Mouse (Mus musculus) skeletal muscle tissue, adult 2 months (tissue): ENCODE data around the gene Ltb.

Source experiments
- DNase-seq: peaks from one replicate; pipeline ENCODE4 v3.0.0-alpha.2; 2012; ENCODE audit warnings: low read depth, low spot score

Gene Ltb

DNA sequence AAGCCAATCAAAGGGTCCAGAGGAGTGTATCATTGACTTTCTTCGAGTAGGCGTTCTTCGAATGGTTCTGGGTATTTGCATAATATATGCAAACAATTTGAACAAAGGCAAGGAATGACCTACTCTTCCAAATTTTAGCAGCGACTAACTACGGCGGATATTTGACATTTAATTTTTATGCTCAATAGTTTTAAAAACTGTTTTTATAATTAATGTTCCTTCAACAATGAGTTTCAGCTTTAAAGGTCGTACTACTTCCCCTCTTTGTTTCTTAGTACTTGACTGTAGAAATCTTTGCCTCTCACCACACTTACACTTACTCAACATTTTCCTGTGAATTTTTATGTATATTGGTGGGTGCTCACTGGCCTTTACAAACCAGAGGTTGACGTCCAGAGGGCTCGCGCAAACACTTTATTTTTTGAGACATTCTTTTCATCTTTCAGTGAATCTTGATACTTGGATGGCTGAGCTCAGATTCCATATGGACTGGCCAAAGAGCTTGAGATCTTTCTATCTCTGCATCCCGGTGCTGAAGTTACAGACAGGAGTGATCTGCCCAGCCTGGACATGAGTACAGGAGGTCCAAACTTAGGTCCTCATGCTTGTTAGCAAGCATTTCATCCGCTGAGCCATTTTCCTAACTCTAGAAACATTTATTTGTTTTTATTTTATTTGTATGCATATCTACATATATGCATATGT is 28.6 kb upstream of the Ltb start:
- DNase-seq, result no peak

DNA sequence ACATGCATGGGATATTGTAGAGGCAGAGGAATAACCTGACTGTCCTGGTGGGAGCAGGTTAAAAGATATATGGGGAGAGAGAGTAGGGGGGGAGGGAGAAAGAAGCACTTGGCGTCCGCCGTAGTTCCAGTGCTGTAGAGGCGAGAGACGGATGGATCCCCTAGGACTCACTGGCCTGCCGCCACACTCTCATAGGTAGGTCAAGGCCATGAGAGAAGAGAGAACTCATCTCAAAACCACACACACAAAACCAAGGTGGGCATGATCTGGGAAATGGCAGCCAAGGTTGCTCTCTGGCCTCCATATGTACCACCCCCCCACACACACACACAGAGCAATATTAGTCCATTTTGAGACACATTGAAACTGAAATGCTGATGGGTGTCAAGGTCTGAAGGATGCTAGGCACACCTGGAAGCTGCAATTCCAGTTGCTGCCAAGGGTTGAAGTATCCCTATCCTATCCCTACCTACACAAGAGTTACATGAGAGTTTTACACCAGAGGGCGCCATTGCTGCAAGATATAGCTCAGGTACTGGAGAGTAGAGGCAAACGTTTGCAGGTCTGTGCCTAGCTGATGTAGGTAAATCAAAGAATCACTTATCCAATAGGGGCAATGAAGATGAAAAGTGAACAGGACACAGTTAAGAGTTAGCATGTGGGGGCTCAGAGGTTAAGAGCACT is 27.7 kb upstream of the Ltb start:
- no peak for DNase-seq

DNA sequence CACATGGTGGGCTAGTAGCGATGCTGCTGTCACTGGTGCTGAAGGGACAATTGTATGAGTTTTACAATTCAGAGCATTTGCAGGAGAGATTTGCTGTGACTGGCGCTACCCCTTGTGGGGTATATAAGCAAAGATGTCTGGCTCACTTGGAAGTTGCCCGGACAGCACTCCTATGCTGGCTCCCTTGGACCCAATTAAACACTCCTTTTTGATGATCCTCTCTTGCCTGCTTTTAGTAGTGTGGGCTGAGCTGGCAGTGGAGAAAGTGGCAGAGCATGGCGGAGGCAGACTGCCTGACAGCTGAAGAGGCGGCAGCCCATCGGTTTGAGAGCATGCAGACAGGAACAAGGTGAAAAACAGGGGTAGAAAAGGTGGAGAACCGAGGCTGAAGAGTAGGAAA is 26.4 kb upstream of the Ltb start:
- DNase-seq, result no peak

DNA sequence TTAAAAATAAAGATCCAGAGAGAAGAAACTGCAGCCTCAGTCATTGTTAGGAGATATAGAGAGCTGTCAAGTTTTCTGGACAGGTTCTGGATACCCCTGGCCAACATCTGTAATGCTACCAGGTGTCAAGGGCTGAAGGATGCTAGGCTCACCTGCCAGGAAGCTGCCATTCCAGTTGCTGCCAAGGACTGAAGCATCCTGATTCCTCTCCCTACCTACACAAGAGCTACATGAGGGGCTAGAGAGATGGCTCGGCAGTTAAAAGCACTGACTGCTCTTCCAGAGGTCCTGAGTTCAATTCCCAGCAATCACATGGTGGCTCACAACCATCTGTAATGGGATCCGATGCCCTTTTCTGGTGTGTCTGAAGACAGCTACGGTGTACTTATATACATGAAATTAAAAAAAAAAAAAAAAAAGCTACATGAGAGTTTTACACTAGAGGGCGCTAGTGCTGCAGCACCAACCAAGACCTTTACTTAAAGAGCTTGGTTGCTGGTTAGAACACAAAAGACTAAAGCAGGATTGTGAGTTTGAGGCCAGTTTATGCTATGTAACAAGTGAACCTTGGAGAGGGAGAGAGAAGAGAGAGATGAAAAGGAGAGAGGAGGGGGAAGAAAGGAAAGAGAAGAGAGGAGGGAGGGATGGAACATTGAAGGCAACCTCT is 25.6 kb upstream of the Ltb start:
- DNase-seq, result no peak

DNA sequence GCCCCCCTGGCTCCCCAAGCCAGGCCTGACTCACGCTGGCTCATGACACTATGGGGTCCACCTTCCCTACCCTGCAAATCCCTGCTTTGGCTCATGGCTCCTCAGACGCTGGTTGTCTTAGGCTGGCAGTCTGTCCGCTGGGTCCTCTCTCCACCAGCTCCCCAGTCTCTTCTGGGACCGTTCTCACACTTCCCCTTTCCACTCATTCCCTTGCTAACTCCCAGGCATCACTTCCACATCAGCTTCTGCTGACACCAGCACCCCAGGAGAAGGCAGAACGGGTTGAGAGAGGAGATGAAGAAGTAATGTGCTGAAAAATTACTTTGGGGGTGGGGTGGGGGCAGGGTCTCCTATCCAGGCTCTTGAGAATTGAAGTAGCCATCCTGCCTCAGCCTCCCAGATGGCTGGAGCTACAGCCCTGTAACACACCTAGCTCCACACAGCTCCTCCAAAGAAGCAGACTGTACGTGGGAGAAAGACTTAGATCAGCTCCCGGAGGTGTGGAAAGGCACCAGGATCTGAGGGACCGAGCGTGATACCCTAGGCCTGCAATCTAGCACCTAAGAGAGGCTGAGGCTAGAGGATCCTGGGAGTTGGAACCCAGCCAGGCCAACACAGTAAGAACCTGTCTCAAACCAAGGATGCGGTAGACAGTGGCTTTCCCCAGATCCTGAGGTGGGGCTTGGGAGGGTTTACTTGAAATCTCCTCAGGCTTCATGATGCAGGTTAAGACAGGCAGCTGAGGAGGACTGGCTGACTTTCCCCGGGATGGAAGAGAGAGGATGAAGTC is 21.6 kb upstream of the Ltb start:
- DNase-seq, result no peak

DNA sequence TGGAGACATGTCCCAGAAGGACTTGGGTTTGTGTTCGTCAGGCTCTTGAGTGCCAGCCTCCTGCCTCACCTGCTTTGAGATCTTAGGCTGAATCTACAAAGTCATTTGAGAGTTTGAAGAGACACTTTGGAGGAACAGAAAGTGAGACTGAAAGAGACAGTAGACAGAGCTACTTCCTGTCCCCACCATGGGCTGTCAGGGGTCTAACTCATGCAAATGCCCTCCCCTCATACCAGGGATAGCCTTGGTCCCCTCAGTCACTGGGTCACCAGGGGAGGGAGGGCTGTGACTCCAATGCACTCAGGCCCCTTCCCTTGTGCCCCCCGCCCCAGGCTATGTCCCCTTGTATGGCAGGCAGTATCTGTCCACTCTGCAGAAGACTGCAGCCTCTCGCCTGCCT is 20.9 kb upstream of the Ltb start:
- no peak for DNase-seq

DNA sequence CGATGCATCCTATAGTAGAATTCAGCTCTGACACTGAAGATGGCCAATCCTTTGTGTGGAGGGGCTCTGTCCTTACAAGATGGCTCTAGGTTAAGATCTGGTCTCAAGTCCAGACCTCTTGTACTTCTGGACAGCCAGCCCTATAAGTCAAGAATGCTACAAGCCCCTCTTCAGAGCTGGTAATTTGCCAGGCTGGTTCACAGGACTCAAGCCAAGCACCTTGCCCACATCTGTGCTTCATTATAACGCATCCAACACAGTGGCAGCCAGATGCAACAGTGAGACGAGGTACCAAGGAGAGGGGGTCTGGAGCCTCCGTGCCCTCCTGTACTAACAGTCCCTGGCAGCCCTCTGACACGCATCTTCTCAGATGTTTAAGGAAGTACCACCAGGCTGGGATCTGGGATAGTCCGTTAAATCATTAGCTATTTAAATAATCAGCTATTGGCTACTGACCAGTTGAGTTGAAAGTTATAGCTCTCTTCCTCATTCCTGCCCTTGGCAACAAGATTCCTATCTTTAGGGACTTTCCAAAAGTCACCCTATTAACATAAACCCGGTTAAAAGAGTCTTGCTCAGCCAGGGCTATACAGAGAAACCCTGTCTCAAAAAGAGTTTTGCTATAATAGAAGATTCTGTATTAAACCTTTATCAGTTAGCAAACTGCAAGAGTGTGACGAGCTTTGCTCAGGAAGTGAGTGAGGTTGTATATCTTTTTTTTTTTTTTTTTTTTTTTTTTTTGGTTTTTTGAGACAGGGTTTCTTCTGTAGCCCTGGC is 19.9 kb upstream of the Ltb start:
- no peak for DNase-seq

DNA sequence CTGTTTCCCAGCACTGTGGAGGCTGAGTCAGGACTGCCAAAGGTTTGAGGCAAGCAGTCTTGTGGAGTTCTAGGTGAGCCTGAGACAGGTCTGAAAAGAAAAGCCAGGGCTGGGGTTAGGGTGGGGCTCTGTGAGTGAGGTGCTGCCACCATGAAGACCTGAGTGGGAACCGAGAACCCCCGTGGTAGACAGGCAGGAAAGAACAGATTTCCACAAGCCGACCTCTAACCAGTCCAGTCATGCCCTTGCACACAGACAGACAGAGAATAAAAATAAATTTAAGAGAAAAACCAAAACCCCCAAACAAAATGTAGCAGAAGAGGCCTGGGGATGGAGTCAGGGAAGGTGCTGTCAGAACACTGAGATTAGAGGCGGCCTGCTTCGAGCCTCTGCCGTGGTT is 18.9 kb upstream of the Ltb start:
- DNase-seq, result no peak

DNA sequence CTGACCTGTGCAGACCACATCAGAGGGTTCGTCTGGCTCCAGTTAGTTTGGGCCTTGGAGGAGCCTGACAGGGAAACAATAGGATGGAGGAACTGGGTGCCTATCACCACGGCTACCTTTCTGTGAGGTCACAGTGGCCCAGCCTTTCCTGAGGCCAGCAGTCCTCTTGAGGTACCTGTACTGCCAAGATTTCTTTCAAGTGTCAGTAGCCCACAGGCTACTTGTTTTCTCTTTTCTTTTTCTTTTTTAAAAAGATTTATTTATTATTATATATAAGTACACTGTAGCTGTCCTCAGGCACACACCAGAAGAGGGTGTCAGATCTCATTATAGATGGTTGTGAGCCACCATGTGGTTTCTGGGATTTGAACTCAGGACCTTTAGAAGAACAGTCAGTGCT is 18.3 kb upstream of the Ltb start, which contains the start of gene Aif1:
Gene Aif1, minus strand, starts transcription at position 101 of the 400 bp plus-strand sequence.
- DNase-seq, result no peak

DNA sequence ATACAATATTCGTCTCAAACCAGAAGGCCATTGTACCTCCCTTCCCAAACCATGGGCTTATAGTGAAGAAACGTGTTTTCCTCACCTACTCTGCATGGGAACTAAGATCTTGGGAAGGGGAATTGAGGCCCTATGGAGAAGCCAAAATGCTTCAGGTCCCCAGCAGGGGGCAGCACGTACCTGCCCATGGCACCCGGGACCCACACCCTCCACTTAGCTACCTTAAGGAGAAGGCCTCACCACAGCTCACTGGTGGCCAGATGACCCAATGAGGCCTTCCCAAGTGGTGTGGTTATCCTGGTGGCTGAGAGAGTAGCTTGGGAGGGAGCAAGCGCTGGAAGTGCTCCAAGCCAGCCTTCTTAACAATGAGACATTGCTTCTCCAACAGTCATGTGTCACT is 15.7 kb upstream of the Ltb start:
- DNase-seq, result peak; percentile 67

DNA sequence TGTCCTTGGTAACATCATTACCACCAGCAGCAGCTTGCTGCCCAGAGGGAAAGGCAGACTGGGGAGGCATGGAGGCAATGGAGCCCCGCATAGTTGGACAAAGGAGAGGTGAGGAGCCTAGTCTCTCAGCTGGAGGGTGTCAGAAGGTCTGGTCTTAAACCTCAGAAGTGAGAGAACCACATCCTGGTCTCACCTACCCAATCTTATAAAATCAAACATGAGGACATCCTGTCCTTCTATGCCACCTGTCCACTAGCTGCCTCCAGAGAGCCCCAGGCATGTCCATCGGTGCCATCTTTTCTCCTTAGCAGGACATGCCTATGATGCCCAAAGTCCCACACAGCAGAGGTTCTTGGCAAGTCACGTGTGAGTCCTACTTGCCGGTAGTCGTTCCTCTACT is 14.1 kb upstream of the Ltb start:
- DNase-seq, result no peak

DNA sequence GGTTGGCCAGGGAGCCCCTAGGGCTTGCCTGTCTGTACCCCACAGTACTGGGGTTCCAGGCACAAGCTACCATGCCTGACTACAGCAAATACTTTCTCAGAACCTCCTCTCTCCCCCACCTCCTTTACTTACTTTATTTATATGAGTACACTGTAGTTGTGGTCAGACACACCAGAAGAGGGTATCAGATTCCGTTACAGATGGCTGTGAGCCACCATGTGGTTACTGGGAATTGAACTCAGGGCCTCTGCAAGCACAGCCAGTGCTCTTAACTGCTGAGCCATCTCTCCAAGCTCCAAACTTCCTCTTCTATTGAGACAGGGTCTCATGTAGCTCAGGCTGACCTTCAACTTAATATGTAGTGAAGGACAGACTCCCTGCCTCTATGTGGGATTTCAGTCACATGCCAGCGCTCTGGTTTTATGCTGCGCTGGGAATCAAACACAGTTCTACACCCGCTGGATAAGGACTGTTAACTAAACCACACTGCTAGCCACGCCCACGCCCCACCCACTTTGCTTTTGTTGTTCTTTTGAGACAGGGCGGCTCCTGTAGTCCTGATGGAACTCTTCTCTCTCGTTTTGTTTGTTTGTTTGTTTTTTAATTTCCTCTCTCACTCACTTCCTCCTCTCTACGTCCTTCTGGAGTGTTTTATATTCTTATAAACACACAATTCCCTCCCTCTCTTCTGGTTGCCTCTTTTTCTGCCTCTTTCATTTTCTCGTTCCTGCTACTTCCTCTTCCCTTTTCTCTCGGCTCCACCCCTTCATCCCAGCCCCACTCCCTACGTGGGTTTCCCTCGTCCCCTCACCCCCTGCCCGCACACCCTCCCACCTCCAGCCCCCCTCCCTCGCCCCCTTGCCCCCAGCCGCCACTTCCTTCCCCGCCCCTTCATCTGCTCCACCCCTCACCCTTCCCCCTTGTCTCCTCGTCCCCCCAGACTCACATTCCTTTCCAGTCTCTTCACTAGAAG is 8.3 kb upstream of the Ltb start:
- no peak for DNase-seq

DNA sequence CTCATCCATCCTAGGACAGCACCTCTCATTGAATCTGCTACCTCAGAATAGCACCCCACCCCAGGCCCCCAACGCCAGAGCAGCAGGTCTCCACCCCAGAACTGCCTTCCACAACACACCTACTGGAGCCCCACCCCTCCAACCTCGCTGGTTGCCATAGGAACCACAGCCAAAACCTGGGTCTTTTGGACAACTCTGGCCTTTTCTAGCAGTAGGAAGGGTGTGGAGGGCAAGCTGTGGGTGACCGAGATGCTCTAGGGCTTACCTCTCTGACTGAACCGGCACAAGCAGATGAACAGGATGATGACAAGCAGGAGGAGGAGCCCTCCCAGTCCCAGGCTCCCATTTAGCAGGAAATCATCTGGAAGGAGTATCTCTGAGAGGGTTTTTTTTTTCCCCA is 7.6 kb upstream of the Ltb start:
- no peak for DNase-seq

DNA sequence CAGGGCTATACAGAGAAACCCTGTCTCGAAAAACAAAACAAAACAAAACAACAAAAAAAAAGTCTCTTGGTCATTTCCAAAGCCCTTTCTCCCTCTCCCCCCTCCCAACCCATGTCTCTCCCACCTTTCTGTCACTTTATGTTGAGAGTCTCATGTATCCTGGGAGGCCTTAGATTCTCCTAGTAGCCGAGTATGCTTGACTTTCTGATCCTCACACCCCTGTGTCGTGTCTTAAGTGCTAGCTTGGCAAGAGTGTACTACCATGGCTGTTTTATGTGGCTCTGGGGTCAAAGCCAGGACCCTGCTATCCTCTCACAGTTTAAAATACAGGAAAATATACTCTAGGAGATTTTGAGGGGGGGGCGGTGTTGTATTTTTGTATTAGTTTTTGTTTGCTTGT is 6.9 kb upstream of the Ltb start:
- DNase-seq, result no peak

DNA sequence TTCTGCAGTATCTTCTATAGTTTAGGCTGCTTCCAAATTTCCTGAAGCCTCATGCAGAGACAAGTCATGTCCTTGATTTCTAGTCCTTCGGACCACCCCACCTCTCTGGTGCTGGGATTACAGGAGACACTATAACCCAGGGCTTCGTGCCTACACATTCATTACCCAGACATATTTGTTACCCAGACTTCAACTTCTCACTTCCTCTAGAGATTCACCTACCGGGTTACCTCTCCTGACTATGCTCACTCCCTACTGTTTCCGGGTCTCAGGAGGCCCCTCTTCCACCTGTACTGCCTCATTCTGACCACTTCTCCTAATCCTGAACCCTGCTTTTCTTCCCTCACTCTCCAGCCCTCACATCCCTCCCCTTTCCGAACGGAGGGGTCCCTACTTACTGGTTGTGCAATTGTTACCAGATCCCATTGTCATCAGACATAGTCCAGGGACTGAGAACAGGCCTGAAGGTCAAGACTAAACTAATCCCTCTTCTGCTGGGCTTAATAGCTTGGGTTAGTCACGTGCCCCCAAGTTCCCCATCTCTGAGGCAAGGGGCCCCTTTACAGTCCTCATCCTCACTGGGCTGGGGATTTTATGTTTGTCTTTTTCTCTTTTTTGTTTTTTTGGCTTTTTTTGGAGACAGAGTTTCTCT is 6.2 kb upstream of the Ltb start, which contains the start of gene Lst1:
Gene Lst1, minus strand, starts transcription at position 481 of the 652 bp plus-strand sequence.
- no peak for DNase-seq

DNA sequence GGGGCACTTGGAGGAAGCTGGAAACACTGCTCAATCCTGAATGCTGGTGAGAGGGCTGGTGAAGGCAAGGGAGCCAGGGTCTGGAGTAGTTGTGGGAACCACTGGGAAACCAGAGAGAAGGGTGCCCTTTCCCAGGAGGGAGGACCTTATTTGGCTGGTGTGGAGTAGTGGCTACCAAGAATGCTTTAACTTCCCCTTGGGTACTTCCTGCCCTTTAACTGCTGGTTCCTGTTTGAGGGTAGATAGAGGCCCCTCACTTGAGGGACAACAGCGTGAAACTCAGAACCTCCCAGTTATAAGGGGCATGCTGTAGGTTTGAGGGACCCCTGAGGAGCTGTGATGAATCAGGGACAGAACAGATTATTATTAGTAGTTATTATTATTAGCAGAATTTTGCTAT is 5.1 kb upstream of the Ltb start:
- DNase-seq, result no peak

DNA sequence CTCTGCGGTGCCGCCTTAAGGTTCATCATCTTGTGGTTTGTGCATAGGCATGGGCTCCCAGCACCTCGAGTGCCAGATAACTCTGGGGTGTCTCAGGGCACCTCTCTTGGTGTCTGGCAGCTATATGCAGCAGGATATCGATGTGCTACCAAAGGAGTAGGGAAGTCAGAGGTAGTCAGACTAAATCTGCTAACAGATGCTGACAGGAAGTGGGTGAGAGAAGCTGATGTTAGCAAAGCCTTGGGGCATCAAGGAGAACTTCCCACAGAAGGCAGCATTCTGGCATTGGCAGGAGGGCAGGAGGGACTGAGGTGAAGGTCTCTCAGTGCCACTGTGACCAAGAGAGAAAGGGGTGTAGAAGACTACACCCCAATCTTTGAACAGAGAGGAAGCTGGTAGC is 4.1 kb upstream of the Ltb start:
- DNase-seq, result no peak

DNA sequence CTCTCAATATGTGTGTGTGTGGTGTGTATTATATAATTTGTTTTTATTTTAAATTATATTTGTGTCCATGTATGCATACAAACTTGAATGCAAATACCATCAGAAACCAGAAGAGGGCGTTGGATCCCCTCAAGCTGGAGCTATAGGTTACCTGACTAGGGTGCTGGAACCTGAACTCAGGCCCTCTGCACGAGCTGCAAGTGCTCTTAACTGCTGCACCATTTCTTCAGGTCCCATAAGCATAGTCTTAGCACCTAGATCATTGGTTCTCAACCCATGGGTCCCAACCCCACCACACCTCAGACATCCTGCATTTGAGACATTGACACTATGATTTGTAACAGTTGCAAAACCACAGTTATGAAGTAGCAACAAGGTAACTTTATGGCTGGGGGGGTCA is 2.5 kb upstream of the Ltb start:
- DNase-seq, result no peak

DNA sequence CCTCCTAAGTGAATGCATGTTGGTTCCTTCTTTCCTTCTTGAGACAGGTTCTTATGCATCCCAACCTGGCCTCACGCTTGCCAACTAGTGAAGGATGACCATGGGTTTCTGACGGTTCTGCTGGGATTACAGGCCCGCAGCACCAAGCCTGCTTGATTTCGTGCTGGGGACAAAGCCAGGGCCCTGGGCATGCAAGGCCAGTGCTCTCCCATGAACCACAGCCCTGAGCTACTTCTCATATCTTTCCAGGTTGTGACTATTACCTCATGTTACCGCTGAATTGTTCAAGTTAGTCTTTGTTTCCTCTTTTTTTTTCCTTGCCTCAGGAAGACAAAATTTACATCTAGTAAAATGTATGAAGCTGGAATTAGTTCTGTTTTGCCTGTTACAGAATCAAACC is 1.3 kb upstream of the Ltb start:
- no peak for DNase-seq
